Comparison of ENCODE assay signal across 18 mouse cellular contexts in the genomic region with DNA sequence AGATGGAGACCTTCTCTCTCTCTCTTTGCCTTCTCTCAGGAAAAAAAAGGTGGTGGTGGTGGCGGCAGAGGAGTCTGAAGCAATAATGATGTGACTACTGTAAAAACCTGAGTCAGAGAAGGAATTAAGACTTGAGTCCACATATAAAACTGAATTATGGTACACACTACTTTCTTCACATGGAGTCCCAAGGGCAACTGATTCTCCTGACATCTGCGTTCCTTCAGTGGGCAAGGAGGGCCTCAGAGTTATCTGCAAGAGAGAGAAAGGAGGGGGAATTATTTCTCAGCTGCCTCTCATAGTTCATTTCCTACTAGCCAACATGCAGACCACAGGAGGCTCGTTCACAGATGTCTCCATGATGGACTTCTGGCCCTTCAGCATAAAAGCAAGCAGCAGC. TPM values are rescaled to one million over a fixed set of nuclear protein-coding genes. Genes with fewer than 3 reads are reported as not detected.
"Had no signal": no experiment of that assay in that cellular context is flagged by ENCODE, and none has a peak within 500 bp of the region (broad histone marks: within the 10 kb centered on the region; RNA-seq: fewer than 3 reads in every experiment).

No protein-coding gene starts in this region.

- DNase-seq: retina, postnatal 1 day; right cerebral cortex, adult 18-20 months; right cerebral cortex, postnatal 14 days; right cerebral cortex, postnatal 25 days; right cerebral cortex, postnatal 4 days; spleen, adult 18-20 months; thymus, adult 18-20 months; thymus, adult 2 months; thymus, postnatal 14 days; thymus, postnatal 25 days; thymus, postnatal 36 days; thymus, postnatal 4 days had no signal

- H3K9me3 ChIP-seq: neural tube, embryonic 12.5 days; neural tube, embryonic 13.5 days; neural tube, embryonic 15.5 days; stomach, embryonic 15.5 days had no signal

- H3K9ac ChIP-seq: neural tube, embryonic 12.5 days; neural tube, embryonic 13.5 days; neural tube, embryonic 15.5 days; stomach, embryonic 15.5 days had no signal

- H3K27me3 ChIP-seq: neural tube, embryonic 12.5 days; neural tube, embryonic 13.5 days; neural tube, embryonic 15.5 days; stomach, embryonic 15.5 days had no signal

- H3K4me1 ChIP-seq: neural tube, embryonic 12.5 days; neural tube, embryonic 13.5 days; stomach, embryonic 15.5 days had no signal

- H3K4me3 ChIP-seq: neural tube, embryonic 12.5 days; neural tube, embryonic 13.5 days; neural tube, embryonic 15.5 days; stomach, embryonic 15.5 days had no signal

- H3K36me3 ChIP-seq: neural tube, embryonic 12.5 days; neural tube, embryonic 13.5 days; neural tube, embryonic 15.5 days; stomach, embryonic 15.5 days had no signal

- H3K4me2 ChIP-seq: neural tube, embryonic 12.5 days; neural tube, embryonic 13.5 days; neural tube, embryonic 15.5 days; stomach, embryonic 15.5 days had no signal

- H3K27ac ChIP-seq: neural tube, embryonic 12.5 days; neural tube, embryonic 13.5 days; neural tube, embryonic 15.5 days; stomach, embryonic 15.5 days; stomach, postnatal 0 days had no signal

RNA-seq across cellular contexts. Expression of a gene that starts 40.1 kb away (rescaled TPM):
- total RNA-seq: neutrophil, adult 5-6 weeks had no signal
